Mouse (Mus musculus) kidney, postnatal 4 days (tissue): ENCODE measurements around the gene Chtf18.

Source experiments
- DNase-seq, 2 experiments: peaks; one replicate each; pipeline ENCODE4 v3.0.0; 2021; ENCODE audit warnings: mixed read lengths in 2 of 2

Gene Chtf18

DNA sequence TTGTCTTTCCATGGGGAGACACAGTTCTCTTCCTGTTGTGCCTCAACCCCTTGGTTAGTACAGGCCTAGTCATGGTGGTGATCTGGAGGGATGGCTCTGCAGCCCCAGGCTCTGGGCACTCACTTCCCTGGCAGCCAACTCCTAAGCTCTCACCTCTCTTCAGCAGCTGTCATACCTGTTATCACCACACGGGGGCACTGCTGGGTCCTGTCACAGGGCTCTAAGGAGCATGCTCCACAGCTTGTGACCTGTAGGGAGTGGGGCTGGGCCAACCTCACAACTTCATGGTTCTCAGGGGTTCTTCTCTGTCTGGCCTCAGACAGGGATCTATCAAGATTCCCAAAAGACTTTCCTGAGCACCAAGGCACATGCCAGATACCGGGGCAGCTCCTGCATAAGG, 4.9 kb upstream of the Chtf18 start:
- peak; percentile 93 for DNase-seq

- DNase-seq: no peak
These were observed 721 bp upstream of the Chtf18 start for GRCm38 (mm10) chr17:25728009-25728270.

DNA sequence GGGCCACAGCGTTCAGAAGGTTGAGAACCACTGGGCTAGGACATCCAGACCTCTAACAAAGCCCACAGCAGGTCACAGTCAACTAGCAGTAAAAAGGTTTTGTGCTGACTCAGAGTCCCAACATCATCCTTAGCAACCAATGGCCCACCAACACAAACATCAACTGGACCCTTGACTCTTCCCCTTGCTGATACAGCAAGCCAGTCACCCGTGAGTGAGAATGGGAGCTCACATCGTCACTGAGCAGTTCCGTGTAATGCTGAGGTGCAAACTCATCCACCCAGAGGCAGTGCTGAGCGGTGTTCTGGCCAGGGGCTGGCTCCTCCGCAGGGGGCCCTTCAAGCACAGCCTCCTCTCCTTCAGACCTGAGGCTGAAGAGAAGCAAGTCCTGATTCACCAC, 2.0 kb downstream of the Chtf18 start:
- no peak for DNase-seq

GRCm38 (mm10) chr17:25723919-25724318, 3.3 kb downstream of the Chtf18 start:
- peak; percentile 25 to 38 for DNase-seq

DNA sequence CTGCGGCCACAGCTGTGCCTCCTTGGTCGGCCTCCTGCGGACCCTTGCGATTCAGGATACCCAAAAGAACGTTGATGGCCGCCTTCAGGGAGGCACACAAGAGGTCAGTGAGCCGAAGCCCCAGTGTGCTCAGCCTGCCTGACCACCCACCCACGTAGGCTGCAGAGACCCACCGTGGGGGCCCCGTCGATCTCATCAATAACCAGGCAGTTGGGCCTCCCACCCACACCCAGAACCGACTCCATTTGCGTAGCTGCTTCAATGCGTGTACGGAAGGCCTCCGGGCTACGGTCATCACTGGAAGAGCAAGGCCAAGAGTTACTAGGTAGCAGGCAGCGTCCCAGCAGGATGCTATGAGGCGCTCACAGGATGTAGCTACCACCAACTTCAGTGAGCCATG, 3.7 kb downstream of the Chtf18 start:
- no peak for DNase-seq

GRCm38 (mm10) chr17:25721476-25721875, 5.7 kb downstream of the Chtf18 start:
- DNase-seq: no peak

DNA sequence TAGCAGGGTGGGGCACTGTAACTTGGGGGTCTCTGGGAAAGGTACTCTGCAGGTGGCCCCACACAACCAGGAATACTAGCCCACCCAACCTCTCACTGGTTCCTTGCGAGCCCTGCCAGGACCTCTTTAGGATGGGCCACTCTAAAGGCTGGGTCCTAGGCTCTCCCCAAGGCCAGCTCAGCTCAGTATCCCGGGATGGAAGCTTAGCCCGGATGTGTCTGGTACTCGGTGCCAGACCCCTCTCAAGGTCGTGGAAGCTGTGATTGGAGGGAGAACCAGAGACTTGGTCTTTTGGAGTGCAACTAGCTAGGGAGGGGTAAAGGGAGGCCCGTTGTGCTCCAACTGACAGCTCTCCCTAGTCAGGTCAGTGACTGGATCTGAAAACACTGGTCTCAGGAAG, 9.5 kb downstream of the Chtf18 start:
- DNase-seq: no peak

DNA sequence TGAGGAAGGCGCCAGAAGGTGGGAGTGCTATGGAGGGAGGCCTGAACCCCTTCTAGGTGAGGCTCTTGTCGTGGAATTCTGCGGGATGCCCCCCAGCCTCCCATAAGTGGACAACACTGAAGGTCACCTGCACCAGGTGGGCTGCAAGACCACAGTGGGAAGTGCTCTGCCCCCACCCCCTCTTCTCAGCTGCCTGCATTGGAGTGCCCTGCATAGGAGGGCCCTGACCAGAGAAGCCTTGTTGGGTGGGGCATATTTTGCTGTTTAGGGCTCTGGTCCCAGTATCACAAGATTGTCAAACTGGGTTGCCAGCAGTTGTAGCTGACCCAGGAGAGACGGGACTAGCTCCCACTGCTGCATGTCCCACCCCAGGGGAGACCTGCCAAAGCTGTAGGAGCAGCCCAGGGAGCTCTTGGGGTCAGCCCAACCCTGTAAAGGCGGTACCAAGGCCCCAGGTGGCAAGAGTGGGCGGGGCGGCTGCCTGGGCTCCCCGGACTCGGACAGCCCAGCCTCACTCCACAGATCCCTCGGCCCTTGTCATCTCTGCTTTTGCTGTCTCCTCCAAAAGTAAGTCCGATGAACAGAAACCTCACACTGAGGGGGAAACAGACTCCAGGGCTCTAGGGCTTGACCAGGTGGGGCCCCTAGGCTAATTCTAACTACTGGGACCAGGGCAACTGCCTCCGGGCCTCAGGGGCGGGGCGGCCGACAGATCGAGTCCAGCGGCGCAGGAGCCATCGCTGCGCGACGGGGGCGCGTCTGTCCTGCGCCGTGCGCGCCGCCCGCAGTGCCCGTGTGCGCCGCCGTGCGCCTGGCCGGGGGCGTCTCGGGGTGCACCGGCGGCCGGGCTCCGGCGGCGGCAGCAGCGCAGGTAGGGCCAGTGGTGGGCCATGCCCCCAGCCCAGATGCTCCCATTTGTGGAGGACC, 10.2 kb downstream of the Chtf18 start, which contains the start of gene Gng13:
Gene Gng13, plus strand, starts transcription at position 461 of the 927 bp plus-strand sequence.
- DNase-seq: peak; percentile 57 to 68

DNA sequence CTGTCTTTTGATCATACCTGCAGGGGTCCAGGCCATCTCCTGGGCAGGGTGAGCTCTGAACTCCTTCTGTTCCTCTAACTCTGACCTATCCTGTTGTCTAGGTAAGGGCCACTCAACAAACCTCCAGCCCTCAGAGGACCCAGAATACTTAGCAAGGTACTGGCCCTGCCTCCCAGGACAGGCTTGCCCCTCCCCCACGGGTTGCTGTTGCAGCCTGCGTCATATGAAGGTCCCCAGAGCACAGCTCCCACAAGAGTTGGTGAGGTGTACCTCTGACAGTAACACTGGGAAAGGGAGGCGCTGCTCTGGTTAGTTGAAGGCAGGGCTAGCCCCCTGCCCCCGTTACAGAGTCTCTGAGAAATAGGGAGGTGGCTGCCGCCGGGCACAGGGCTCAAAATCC, 11.1 kb downstream of the Chtf18 start:
- DNase-seq: peak; percentile 22 to 43

- DNase-seq: no peak
These were observed 11.6 kb downstream of the Chtf18 start for GRCm38 (mm10) chr17:25715627-25716026.

DNA sequence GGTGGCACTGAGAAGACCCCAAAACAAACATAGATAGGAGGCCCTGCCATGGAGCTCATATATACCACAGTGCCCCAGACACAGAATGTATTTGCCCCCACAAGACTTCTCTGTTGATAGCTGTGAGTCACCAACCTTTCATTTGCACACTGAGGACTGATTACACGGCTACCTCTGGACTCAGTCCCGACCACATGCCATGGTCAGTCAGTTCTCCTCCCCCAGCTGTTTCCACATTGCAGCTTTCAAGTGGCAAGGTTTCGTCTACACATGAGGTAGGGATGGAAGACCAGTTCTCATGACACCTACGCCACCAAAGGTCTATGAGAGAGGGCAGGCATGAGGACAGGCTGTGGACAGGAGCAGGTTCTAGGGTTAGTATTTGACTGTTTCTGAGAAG, 16.1 kb downstream of the Chtf18 start:
- DNase-seq: no peak

- no peak for DNase-seq
These were observed 17.2 kb downstream of the Chtf18 start for GRCm38 (mm10) chr17:25709994-25710393.

DNA sequence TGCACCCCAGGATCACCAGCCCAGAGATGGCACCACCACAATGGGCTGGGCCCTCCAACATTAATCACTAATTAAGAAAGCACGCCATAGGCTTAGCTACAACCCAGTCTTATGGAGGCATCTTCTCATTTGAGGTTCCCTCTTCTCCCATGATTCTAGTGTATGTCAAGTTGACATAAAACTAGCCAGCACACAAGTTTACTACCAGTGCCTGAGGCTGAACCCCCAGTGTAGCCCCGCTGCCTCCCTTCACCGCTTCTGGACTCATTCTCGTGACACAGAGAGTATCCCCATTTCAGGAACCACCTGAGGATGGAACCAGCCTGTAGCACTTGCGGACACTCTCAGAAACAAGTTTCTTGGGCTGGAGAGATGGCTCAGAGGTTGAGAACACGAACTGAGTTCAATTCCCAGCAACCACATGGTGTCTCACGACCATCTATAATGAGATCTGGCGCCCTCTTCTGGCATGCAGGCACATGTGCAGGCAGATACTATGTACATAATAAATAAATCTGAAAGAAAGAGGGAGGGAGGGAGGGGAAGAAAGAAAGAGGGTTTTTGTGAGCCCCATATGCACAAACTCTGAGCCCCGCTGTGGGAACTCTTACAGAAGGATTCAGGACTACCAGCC, 26.2 kb downstream of the Chtf18 start:
- DNase-seq: no peak

DNA sequence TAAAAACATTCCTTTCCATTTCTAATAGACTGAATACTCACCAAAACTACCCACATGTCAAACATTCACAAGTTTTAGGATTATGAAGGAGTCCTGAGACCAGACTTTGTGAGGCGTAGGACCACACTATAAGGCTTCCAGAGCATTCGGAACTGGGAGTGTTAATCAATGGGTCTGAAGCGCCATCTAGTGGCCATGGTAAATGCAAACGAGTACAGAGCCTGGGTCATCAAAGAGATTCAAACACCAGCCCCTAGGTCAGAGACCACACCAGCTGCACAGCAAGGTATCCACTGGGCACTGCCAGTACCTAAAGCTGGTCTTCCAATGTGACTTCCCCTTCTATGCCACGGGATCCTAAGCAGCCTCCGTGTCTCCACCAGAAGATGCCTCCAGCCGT, 28.8 kb downstream of the Chtf18 start:
- DNase-seq: peak; percentile 79 to 83

GRCm38 (mm10) chr17:25696263-25696662, 31.0 kb downstream of the Chtf18 start:
- no peak for DNase-seq

DNA sequence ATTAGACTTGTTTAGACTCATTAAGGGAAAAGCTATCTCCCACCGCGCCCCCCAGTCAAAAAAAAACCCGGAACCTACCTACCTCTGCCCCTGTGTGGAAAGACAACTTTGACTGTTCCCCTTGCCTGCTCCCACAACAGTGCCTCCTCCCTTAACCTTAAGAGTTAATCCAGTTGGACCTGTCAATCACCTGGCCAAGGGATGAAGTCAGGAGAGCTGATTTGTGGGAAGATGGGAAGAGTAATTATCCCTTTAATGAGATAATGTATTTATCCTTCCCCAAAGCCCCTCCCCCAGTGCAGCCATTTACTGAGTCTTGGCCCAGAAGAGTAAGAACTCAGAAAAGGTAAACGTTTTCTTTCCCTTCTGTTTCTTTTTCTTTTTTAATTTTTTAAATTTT, 38.3 kb downstream of the Chtf18 start:
- DNase-seq: no peak

DNA sequence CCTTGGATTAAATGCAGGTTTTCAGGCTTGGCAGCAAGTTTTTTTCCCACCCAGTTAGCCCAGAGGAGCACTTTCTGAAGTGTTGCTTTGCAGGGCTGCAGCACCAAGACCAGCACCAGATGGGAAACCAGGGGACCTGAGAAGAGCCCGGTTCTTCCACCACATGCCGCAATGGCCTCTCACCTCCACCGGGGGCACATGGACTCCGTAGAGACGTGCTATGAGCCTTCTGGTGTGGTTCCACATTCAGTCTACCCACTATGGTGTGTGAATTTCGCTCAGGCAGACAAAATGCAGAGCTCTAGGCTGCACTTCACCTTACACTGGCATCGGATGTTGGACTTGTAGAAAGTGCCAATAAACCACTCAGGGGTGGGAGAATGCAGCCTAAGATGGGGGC, 40.9 kb downstream of the Chtf18 start:
- DNase-seq: peak; percentile 33 to 52

GRCm38 (mm10) chr17:25681636-25682035, 45.6 kb downstream of the Chtf18 start:
- DNase-seq: peak in 1 of 2 experiments; percentile 22

GRCm38 (mm10) chr17:25679818-25680217, 47.4 kb downstream of the Chtf18 start:
- no peak for DNase-seq

DNA sequence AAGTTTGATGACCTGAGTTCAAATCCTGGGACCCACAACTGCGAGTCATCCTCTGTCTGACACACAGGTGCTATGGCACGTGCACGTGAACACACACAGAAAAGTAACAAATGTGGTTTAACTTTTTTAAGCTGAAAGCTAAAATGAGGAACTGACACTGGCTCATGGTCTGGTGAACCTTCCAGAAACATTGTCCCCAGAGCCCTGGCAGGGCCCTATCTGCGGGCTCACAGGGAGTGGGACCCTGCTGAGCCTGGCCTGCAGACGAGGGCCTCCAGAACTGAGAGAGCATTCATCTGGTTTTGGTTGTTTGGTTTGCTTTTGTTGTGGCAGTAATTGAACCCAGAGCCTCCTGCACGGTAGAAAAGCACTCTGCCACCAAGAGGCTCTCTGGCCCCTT, 49.2 kb downstream of the Chtf18 start:
- no peak for DNase-seq

GRCm38 (mm10) chr17:25672982-25673381, 54.2 kb downstream of the Chtf18 start:
- DNase-seq: no peak
